Mouse (Mus musculus) brain, embryonic 14.5 days (tissue): ENCODE measurements around the gene Vmn2r18. TPM values are rescaled to one million over a fixed set of nuclear protein-coding genes. Genes with fewer than 3 reads are reported as not detected.

ENCODE experiments used
- DNase-seq: peaks from one replicate; pipeline ENCODE4 v3.0.0-alpha.2; 2011; ENCODE audit warnings: low read depth
- CTCF ChIP-seq: fragments of 200-500 bp; IDR thresholded peaks from 2 replicates; pipeline ENCODE4 v1.5.1; 2012; ENCODE audit warnings: inconsistent platforms, mild to moderate bottlenecking, moderate library complexity, borderline replicate concordance; ENCODE audit not compliant: insufficient read depth, insufficient read length; ENCODE audit errors: extremely low read depth
- POLR2A ChIP-seq: fragments of 200-500 bp; IDR thresholded peaks from 2 replicates; pipeline ENCODE4 v1.6.1; 2012; ENCODE audit warnings: mild to moderate bottlenecking, inconsistent platforms, borderline replicate concordance; ENCODE audit not compliant: poor library complexity, insufficient read depth, insufficient read length, severe bottlenecking; ENCODE audit errors: extremely low read depth
- polyA plus RNA-seq: library from polyadenylated mRNA; depleted of rRNA; stranded (reverse); fragments of >200 nt; gene quantifications from 2 replicates; pipeline ENCODE4 v1.2.3, GENCODE M21; 2012; rRNA removed

Gene Vmn2r18
- 0.04 and 0.09 TPM in 2 replicates for polyA plus RNA-seq

- DNase-seq, result no peak
- TF ChIP-seq POLR2A, result no peak
- no peak for TF ChIP-seq CTCF
Measured at GRCm38 (mm10) chr5:151605921-151606320, at the start of gene Vmn2r18. Gene Vmn2r18 (minus strand): TSS chr5:151606021.

GRCm38 (mm10) chr5:151651411-151651784, 45.6 kb upstream of the Vmn2r18 start:
- TF ChIP-seq CTCF, result no peak
- TF ChIP-seq POLR2A, result no peak
- DNase-seq, result no peak

GRCm38 (mm10) chr5:151650700-151651410, 45.0 kb upstream of the Vmn2r18 start, which contains the start of gene Rfc3:
Gene Rfc3 (minus strand): TSS chr5:151651242.
- peak; percentile 98 for DNase-seq
- TF ChIP-seq CTCF, result peak; percentile 85
- TF ChIP-seq POLR2A, result peak; percentile 16; the same call in 1 of the 2 replicates

GRCm38 (mm10) chr5:151644845-151645244, 39.0 kb upstream of the Vmn2r18 start:
- TF ChIP-seq CTCF (peak; percentile 56; the same call in 1 of the 2 replicates), POLR2A (no peak)
- peak; percentile 2 for DNase-seq

DNA sequence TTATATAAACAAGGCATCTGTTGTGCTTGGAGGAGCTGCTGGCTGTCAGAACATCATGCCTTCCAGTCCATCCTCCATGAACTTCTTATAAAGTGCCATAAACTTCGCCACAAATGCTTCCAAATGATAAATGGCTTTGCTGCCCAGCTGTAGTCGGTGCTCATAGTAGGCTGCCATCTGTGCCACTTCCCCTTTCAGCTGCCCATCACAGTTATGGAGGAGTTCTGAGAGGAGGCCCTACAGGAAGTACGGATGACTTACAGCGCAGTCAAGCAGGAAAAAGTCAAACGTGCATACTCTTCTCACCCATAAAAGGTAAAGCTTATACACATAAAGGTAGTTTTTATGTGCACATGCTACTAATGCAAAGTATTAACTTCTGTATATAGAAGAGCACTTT, 37.0 kb upstream of the Vmn2r18 start:
- no peak for DNase-seq

GRCm38 (mm10) chr5:151642102-151642501, 36.3 kb upstream of the Vmn2r18 start:
- DNase-seq, result no peak
- no peak for TF ChIP-seq CTCF

More for the DNA sequence above, 37.0 kb upstream of the Vmn2r18 start:
- TF ChIP-seq CTCF (no peak), POLR2A (no peak)

GRCm38 (mm10) chr5:151601696-151602095, 4.1 kb downstream of the Vmn2r18 start:
- DNase-seq, result no peak
- no peak for TF ChIP-seq POLR2A
- TF ChIP-seq CTCF, result no peak

Other genes with a start within 250 kb of the Vmn2r18 start
- not detected in 2 replicates for gene Gm42906, start 177.9 kb downstream of the Vmn2r18 start, polyA plus RNA-seq
- 52.2 and 67.1 TPM in 2 replicates for gene Rfc3, start 45.2 kb upstream of the Vmn2r18 start, polyA plus RNA-seq